Mouse (Mus musculus) macrophage (primary cell): Measurements from ENCODE around the gene Zswim3. TPM values are rescaled to one million over a fixed set of nuclear protein-coding genes. Genes with fewer than 3 reads are reported as not detected.
"Not testable (repeated sequence)": the region's sequence is repeated elsewhere in the genome, so short reads cannot be mapped to it uniquely, and the experiment has no call there.

Experiments
- H3K27ac ChIP-seq: fragments of 350-480 bp; formaldehyde crosslinking; 2 replicates; pipeline ENCODE4 v1.9.0; 2021
- H3K36me3 ChIP-seq: fragments of 350-480 bp; formaldehyde crosslinking; 2 replicates; pipeline ENCODE4 v1.9.0; 2021; ENCODE audit errors: inconsistent target
- H3K4me3 ChIP-seq: fragments of 350-480 bp; formaldehyde crosslinking; 2 replicates; pipeline ENCODE4 v1.9.0; 2021; ENCODE audit errors: inconsistent target
- H3K79me2 ChIP-seq: fragments of 350-480 bp; formaldehyde crosslinking; 2 replicates; pipeline ENCODE4 v1.9.0; 2021; ENCODE audit errors: inconsistent target
- WGBS: methylation state at CpG from one replicate; pipeline ENCODE4 v1.1.7; 2026; ENCODE audit warnings: inconsistent platforms; ENCODE audit not compliant: missing documents; 5-methylcytosine and 5-hydroxymethylcytosine counted together
- polyA plus RNA-seq: library from polyadenylated mRNA; stranded (reverse); fragments of 250-400 nt; gene quantifications from 3 replicates; pipeline ENCODE4 v1.2.4, GENCODE M21; 2018; ENCODE audit warnings: inconsistent platforms

Zswim3 gene
- polyA plus RNA-seq, 1 experiment from 2014 or later: 3.3 TPM

- no peak overlapping the region for H3K27ac ChIP-seq
- 78% methylated on average over 1 of the region's 1 CpGs for WGBS
- peaks cover 35% of the 10 kb centered on the region for H3K36me3 ChIP-seq
- peaks cover 29% of the 10 kb centered on the region for H3K79me2 ChIP-seq
- H3K4me3 ChIP-seq: no peak overlapping the region
Measured at GRCm38 (mm10) chr2:164829090-164829489, 24.2 kb downstream of the Zswim3 start.

- 98% methylated on average over 6 of the region's 10 CpGs for WGBS
- no peak overlapping the region for H3K27ac ChIP-seq
- H3K36me3 ChIP-seq: peaks cover 25% of the 10 kb centered on the region
- no peak overlapping the region for H3K4me3 ChIP-seq
- peaks cover 38% of the 10 kb centered on the region for H3K79me2 ChIP-seq
Measured at GRCm38 (mm10) chr2:164831029-164831428, 26.1 kb downstream of the Zswim3 start.

GRCm38 (mm10) chr2:164832032-164832747 is 27.3 kb downstream of the Zswim3 start:
- Histone ChIP-seq H3K4me3 (peak overlapping the region; percentile 99), H3K79me2 (peaks cover 49% of the 10 kb centered on the region), H3K36me3 (peaks cover 25% of the 10 kb centered on the region), H3K27ac (peak overlapping the region; percentile 97)
- 56% methylated on average over 9 of the region's 16 CpGs for WGBS

- Histone ChIP-seq H3K36me3 (peaks cover 25% of the 10 kb centered on the region), H3K4me3 (peak within 1 kb of the TSS; percentile 99), H3K27ac (peak within 1 kb of the TSS; percentile 97), H3K79me2 (peaks cover 55% of the 10 kb centered on the region)
- 1% methylated on average over 33 of the region's 35 CpGs for WGBS
Measured at GRCm38 (mm10) chr2:164832748-164833301, 27.9 kb downstream of the Zswim3 start, which contains the start of gene Ctsa. Ctsa (plus strand) TSS chr2:164832873.

- H3K27ac ChIP-seq: peak within 1 kb of the TSS; percentile 97
- peaks cover 25% of the 10 kb centered on the region for H3K36me3 ChIP-seq
- peak within 1 kb of the TSS; percentile 99 for H3K4me3 ChIP-seq
- under 1% methylated on average over 31 of the region's 31 CpGs for WGBS
- peaks cover 55% of the 10 kb centered on the region for H3K79me2 ChIP-seq
Measured at GRCm38 (mm10) chr2:164833314-164833959, 28.5 kb downstream of the Zswim3 start, which contains the start of gene Neurl2. Neurl2 (minus strand) TSS chr2:164833456.

- Histone ChIP-seq H3K4me3 (peak overlapping the region; percentile 99), H3K79me2 (peaks cover 55% of the 10 kb centered on the region), H3K36me3 (peaks cover 35% of the 10 kb centered on the region), H3K27ac (peak overlapping the region; percentile 97)
- 46% methylated on average over 8 of the region's 8 CpGs for WGBS
Measured at GRCm38 (mm10) chr2:164834531-164834930, 29.6 kb downstream of the Zswim3 start.

GRCm38 (mm10) chr2:164835164-164835563 is 30.3 kb downstream of the Zswim3 start:
- 97% methylated on average over 4 of the region's 4 CpGs for WGBS
- peaks cover 55% of the 10 kb centered on the region for H3K79me2 ChIP-seq
- peak overlapping the region; percentile 99 for H3K4me3 ChIP-seq
- peaks cover 41% of the 10 kb centered on the region for H3K36me3 ChIP-seq
- H3K27ac ChIP-seq: peak overlapping the region; percentile 97

GRCm38 (mm10) chr2:164845782-164846181 is 40.9 kb downstream of the Zswim3 start:
- H3K27ac ChIP-seq: no peak overlapping the region
- no peaks in the 10 kb centered on the region for H3K79me2 ChIP-seq
- peaks cover 88% of the 10 kb centered on the region for H3K36me3 ChIP-seq
- WGBS: 60% methylated on average over 3 of the region's 3 CpGs
- H3K4me3 ChIP-seq: no peak overlapping the region

GRCm38 (mm10) chr2:164850061-164850460 is 45.2 kb downstream of the Zswim3 start:
- H3K36me3 ChIP-seq: peaks cover 96% of the 10 kb centered on the region
- no peak overlapping the region for H3K27ac ChIP-seq
- H3K4me3 ChIP-seq: no peak overlapping the region
- WGBS: 91% methylated on average over 8 of the region's 8 CpGs
- no peaks in the 10 kb centered on the region; the same call in 1 of the 2 replicates for H3K79me2 ChIP-seq

- Histone ChIP-seq H3K79me2 (peaks cover 11% of the 10 kb centered on the region), H3K4me3 (peak overlapping the region; percentile 73), H3K36me3 (peaks cover 45% of the 10 kb centered on the region)
- 90% methylated on average over 5 of the region's 5 CpGs for WGBS
- not testable (repeated sequence) for H3K27ac ChIP-seq
Measured at GRCm38 (mm10) chr2:164855572-164855971, 50.7 kb downstream of the Zswim3 start.

GRCm38 (mm10) chr2:164856309-164857100 is 51.6 kb downstream of the Zswim3 start:
- Histone ChIP-seq H3K4me3 (peak overlapping the region; percentile 73), H3K36me3 (peaks cover 36% of the 10 kb centered on the region), H3K27ac (peak overlapping the region; percentile 85), H3K79me2 (peaks cover 11% of the 10 kb centered on the region)
- 3% methylated on average over 40 of the region's 42 CpGs for WGBS

- peaks cover 11% of the 10 kb centered on the region for H3K79me2 ChIP-seq
- WGBS: under 1% methylated on average over 47 of the region's 47 CpGs
- peaks cover 29% of the 10 kb centered on the region for H3K36me3 ChIP-seq
- H3K27ac ChIP-seq: peak within 1 kb of the TSS; percentile 85
- peak within 1 kb of the TSS; percentile 73 for H3K4me3 ChIP-seq
Measured at GRCm38 (mm10) chr2:164857101-164857821, 52.4 kb downstream of the Zswim3 start, which contains the start of gene Pltp. Pltp (minus strand) TSS chr2:164857711.

- WGBS: 8% methylated on average over 15 of the region's 19 CpGs
- Histone ChIP-seq H3K27ac (peak overlapping the region; percentile 85), H3K79me2 (peaks cover 11% of the 10 kb centered on the region), H3K36me3 (peaks cover 21% of the 10 kb centered on the region), H3K4me3 (peak overlapping the region; percentile 73)
Measured at GRCm38 (mm10) chr2:164857842-164858553, 53.1 kb downstream of the Zswim3 start.
